Mouse (Mus musculus): ENCODE data around the gene Trpv1. TPM values are rescaled to one million over a fixed set of nuclear protein-coding genes. Genes with fewer than 3 reads are reported as not detected.

Gene Trpv1
- polyA plus RNA-seq, 1 experiment from 2014 or later: not detected

GRCm38 (mm10) chr11:73289621-73290020 lies 55.5 kb downstream of the Trpv1 start:
- Histone ChIP-seq H3K4me3 (ENCODE audit: control insufficient read depth in 1 of 2, insufficient read depth in 1 of 2, low read depth in 1 of 2, low read length in 2 of 2) (no peak overlapping the region), H3K9me3 (ENCODE audit: control insufficient read depth, low read length) (no peaks in the 10 kb centered on the region), H3K27me3 (ENCODE audit: control insufficient read depth, insufficient read depth, low read length) (no peaks in the 10 kb centered on the region), H3K4me1 (ENCODE audit: control insufficient read depth in 2 of 2, insufficient read depth in 2 of 2, low read length in 2 of 2) (no peaks in the 10 kb centered on the region; a peak in 1 of 4 replicates), H3K27ac (replicated peaks in 1 of 2; ENCODE audit: control insufficient read depth in 1 of 2, insufficient read depth in 1 of 2, low read depth in 2 of 2, low read length in 2 of 2) (no peak overlapping the region), H3K9ac (ENCODE audit: low read length) (no peak overlapping the region), H3K4me2 (ENCODE audit: low read length) (no peak overlapping the region), H3K36me3 (ENCODE audit: control insufficient read depth, insufficient read depth, low read length) (no peaks in the 10 kb centered on the region)
- ATAC-seq (ENCODE audit: insufficient number of reproducible peaks, insufficient read depth, low FRiP score, low read depth): no peak
- WGBS: 58% methylated on average over 1 of the region's 1 CpGs

- Histone ChIP-seq H3K27ac (replicated peaks in 1 of 2; ENCODE audit: control insufficient read depth in 1 of 2, insufficient read depth in 1 of 2, low read depth in 2 of 2, low read length in 2 of 2) (no peak overlapping the region), H3K36me3 (ENCODE audit: control insufficient read depth, insufficient read depth, low read length) (no peaks in the 10 kb centered on the region), H3K27me3 (ENCODE audit: control insufficient read depth, insufficient read depth, low read length) (no peaks in the 10 kb centered on the region), H3K9ac (ENCODE audit: low read length) (no peak overlapping the region), H3K4me1 (ENCODE audit: control insufficient read depth in 2 of 2, insufficient read depth in 2 of 2, low read length in 2 of 2) (no peaks in the 10 kb centered on the region), H3K4me2 (ENCODE audit: low read length) (no peak overlapping the region), H3K4me3 (ENCODE audit: control insufficient read depth in 1 of 2, insufficient read depth in 1 of 2, low read depth in 1 of 2, low read length in 2 of 2) (no peak overlapping the region), H3K9me3 (ENCODE audit: control insufficient read depth, low read length) (no peaks in the 10 kb centered on the region)
- 54% methylated on average over 2 of the region's 2 CpGs for WGBS
- ATAC-seq (ENCODE audit: insufficient number of reproducible peaks, insufficient read depth, low FRiP score, low read depth): no peak
Measured at GRCm38 (mm10) chr11:73303123-73303522, 69.0 kb downstream of the Trpv1 start.

Other genes starting within 250 kb of the Trpv1 start
- gene P2rx1, start 235.2 kb upstream of the Trpv1 start, polyA plus RNA-seq (2014; fragmentation: Nextera tagmentation; extraction: Ambion mirVana): 1.4 and 1.5 TPM in 2 replicates
- 0.81 and 1.2 TPM in 2 replicates for gene Camkk1, start 215.3 kb upstream of the Trpv1 start, polyA plus RNA-seq (2014; fragmentation: Nextera tagmentation; extraction: Ambion mirVana)
- 9.5 and 10.3 TPM in 2 replicates for gene Ncbp3, start 186.5 kb upstream of the Trpv1 start, polyA plus RNA-seq (2014; fragmentation: Nextera tagmentation; extraction: Ambion mirVana)
- 0.22 and 0.36 TPM in 2 replicates for gene Itgae, start 143.7 kb upstream of the Trpv1 start, polyA plus RNA-seq (2014; fragmentation: Nextera tagmentation; extraction: Ambion mirVana)
- gene Haspin, start 96.0 kb upstream of the Trpv1 start, polyA plus RNA-seq (2014; fragmentation: Nextera tagmentation; extraction: Ambion mirVana): 7.9 and 8.8 TPM in 2 replicates
- gene P2rx5, start 73.9 kb upstream of the Trpv1 start, polyA plus RNA-seq (2014; fragmentation: Nextera tagmentation; extraction: Ambion mirVana): 1.3 and 1.6 TPM in 2 replicates
- 114 and 121 TPM in 2 replicates for gene Emc6, start 57.3 kb upstream of the Trpv1 start, polyA plus RNA-seq (2014; fragmentation: Nextera tagmentation; extraction: Ambion mirVana)
- gene Tax1bp3, start 57.2 kb upstream of the Trpv1 start, polyA plus RNA-seq (2014; fragmentation: Nextera tagmentation; extraction: Ambion mirVana): 270 TPM in 2 replicates
- gene Ctns, start 35.2 kb upstream of the Trpv1 start, polyA plus RNA-seq (2014; fragmentation: Nextera tagmentation; extraction: Ambion mirVana): 12.3 and 14.0 TPM in 2 replicates
- 0.41 and 0.66 TPM in 2 replicates for gene Shpk, start 34.8 kb upstream of the Trpv1 start, polyA plus RNA-seq (2014; fragmentation: Nextera tagmentation; extraction: Ambion mirVana)
- 0.04 and 0.15 TPM in 2 replicates for gene Trpv3, start 33.1 kb downstream of the Trpv1 start, polyA plus RNA-seq (2014; fragmentation: Nextera tagmentation; extraction: Ambion mirVana)
- 0.14 TPM in 1 of 2 replicates, not detected in the other for gene Aspa, start 95.3 kb downstream of the Trpv1 start, polyA plus RNA-seq (2014; fragmentation: Nextera tagmentation; extraction: Ambion mirVana)
- not detected in 2 replicates for gene Gm49340, start 95.4 kb downstream of the Trpv1 start, polyA plus RNA-seq (2014; fragmentation: Nextera tagmentation; extraction: Ambion mirVana)
- not detected in 2 replicates for gene Spata22, start 95.4 kb downstream of the Trpv1 start, polyA plus RNA-seq (2014; fragmentation: Nextera tagmentation; extraction: Ambion mirVana)
- gene Olfr20, start 116.5 kb downstream of the Trpv1 start, polyA plus RNA-seq (2014; fragmentation: Nextera tagmentation; extraction: Ambion mirVana): not detected in 2 replicates
- gene Olfr376, start 137.0 kb downstream of the Trpv1 start, polyA plus RNA-seq (2014; fragmentation: Nextera tagmentation; extraction: Ambion mirVana): not detected in 2 replicates
- gene Olfr1, start 165.3 kb downstream of the Trpv1 start, polyA plus RNA-seq (2014; fragmentation: Nextera tagmentation; extraction: Ambion mirVana): not detected in 2 replicates
- not detected in 2 replicates for gene Olfr378, start 194.2 kb downstream of the Trpv1 start, polyA plus RNA-seq (2014; fragmentation: Nextera tagmentation; extraction: Ambion mirVana)
- gene Olfr380, start 223.2 kb downstream of the Trpv1 start, polyA plus RNA-seq (2014; fragmentation: Nextera tagmentation; extraction: Ambion mirVana): not detected in 2 replicates

Data from heart, embryonic 14.5 days (tissue).